Mouse (Mus musculus): Measurements from ENCODE around the gene Mxd1. TPM values are rescaled to one million over a fixed set of nuclear protein-coding genes. Genes with fewer than 3 reads are reported as not detected.

The Mxd1 gene
- total RNA-seq (2017): 846 and 903 TPM in 2 replicates

GRCm38 (mm10) chr6:86668580-86669239 lies at the start of gene Mxd1:
Gene Mxd1 (minus strand): TSS chr6:86669161.
- no peak for ATAC-seq (ENCODE audit: extremely low read depth, insufficient number of reproducible peaks, low FRiP score, poor library complexity, severe bottlenecking)

DNA sequence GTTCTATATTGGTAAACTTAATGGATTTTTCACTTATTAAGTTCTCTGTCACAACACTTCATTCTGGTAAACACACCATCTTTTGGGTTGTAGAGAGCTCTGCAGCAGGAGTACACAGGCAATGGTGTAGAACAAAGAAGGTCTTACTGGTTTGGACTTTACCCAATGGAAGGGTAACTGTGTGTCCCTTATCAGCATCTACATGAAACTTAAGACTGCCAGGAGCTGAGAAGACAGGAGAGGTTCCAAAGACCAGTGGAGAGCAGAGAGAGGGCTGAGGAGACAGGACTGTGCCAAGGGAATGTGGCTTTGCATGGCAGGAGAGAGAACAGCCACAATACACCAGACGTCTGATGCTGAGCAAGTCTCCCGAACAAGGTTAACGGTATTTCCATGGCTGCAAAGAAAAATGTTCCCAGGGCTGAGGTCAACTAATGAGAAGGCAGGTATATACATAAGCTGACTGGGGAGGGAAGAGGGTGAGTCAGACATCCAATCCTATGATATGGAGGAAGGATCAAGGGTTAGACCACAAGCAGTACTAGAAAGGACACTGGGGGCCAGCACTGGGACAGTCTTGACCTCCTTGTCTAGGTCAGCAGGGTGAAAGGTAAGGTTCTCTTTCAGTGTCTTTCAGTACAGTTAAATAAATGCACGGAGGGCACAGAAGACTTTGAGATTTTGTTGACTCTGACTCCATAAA lies 39.3 kb upstream of the Mxd1 start:
- ATAC-seq (ENCODE audit: extremely low read depth, insufficient number of reproducible peaks, low FRiP score, poor library complexity, severe bottlenecking): no peak

- ATAC-seq (ENCODE audit: extremely low read depth, insufficient number of reproducible peaks, low FRiP score, poor library complexity, severe bottlenecking): no peak
Observed at GRCm38 (mm10) chr6:86702577-86702976, 33.6 kb upstream of the Mxd1 start.

- no peak for ATAC-seq (ENCODE audit: extremely low read depth, insufficient number of reproducible peaks, low FRiP score, poor library complexity, severe bottlenecking)
Observed at GRCm38 (mm10) chr6:86697903-86698302, 28.9 kb upstream of the Mxd1 start.

- no peak for ATAC-seq (ENCODE audit: extremely low read depth, insufficient number of reproducible peaks, low FRiP score, poor library complexity, severe bottlenecking)
Observed at GRCm38 (mm10) chr6:86696213-86696612, 27.3 kb upstream of the Mxd1 start.

DNA sequence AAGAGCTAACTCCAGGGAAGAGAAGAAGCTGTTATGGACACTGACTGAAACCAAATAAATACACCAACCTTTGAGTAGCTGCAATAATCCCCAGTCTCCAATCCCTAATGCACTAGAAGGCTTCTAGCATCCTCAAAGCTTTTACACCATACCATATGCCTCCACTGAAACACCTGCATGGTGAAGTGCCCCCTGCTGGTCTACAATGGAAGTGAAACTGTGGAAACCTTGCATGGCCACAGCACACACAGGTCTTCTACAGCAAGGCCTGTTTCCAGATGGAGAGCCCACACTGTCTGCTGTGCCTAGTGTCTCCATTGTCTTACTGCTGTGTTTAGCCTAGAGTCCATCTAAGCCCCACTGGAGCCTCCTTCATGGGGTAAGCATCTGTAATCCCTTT lies 25.5 kb upstream of the Mxd1 start:
- ATAC-seq (ENCODE audit: extremely low read depth, insufficient number of reproducible peaks, low FRiP score, poor library complexity, severe bottlenecking): peak; percentile 80

- no peak for ATAC-seq (ENCODE audit: extremely low read depth, insufficient number of reproducible peaks, low FRiP score, poor library complexity, severe bottlenecking)
Observed at GRCm38 (mm10) chr6:86689671-86690070, 20.7 kb upstream of the Mxd1 start.

DNA sequence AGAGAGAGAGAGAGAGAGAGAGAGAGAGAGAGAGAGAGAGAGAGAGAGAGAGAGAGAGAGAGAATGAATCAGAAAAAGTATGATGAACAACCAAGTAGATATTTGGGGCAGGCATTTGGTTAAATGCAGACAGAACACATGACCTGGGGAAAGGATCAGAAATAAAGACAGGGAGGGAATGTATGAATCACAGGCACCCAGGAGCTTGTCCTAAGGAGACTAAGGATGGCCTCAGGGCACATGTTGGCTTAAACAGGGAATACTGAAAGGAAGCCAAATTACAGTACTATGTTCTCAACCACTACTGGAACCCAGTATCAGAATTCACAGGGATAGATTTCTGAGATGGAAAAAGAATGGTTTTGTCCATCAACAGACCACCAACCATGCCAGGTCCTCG lies 18.0 kb upstream of the Mxd1 start:
- no peak for ATAC-seq (ENCODE audit: extremely low read depth, insufficient number of reproducible peaks, low FRiP score, poor library complexity, severe bottlenecking)

GRCm38 (mm10) chr6:86684655-86685011 lies 15.7 kb upstream of the Mxd1 start:
- ATAC-seq (ENCODE audit: extremely low read depth, insufficient number of reproducible peaks, low FRiP score, poor library complexity, severe bottlenecking): no peak

DNA sequence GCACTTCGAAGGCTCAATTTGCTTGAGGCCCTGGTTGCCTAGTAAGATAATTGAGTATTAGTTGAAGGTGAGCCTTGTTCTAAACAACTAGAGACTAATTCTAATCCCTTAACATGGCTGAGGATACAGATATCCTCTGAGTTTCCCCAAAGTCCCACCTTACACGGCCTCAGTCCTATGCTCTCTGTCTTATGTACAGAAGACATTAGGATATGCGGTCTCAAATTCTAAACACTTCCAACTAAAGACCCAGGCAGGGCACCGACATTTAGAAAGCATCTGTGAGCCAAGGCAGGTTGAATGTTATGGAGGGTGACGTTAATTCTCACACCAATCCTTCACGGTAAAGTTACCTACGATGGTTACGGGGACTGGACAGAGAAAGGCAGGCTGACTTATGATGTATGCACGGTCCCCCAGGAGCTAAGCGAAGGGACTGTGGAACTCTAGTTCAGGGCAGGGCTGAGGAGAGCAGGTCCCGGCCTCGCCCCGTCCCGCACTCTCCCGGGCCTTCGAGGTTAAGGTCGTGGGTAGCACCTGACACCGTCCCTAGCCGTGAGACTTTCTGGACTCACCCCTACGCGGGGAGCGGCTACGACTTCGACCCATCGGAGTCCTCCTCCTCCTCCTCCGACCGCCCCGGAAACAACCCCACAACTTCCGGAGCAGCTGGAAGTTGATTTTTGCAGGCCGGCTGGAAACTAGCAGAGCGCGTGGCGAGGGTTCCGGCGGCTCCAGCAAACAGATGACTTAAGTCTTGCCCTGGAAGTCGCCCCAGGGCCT lies 15.1 kb upstream of the Mxd1 start, which contains the start of gene Snrnp27:
Gene Snrnp27, minus strand, starts transcription at position 651 of the 783 bp plus-strand sequence.
- ATAC-seq (ENCODE audit: extremely low read depth, insufficient number of reproducible peaks, low FRiP score, poor library complexity, severe bottlenecking): peak; percentile 94

DNA sequence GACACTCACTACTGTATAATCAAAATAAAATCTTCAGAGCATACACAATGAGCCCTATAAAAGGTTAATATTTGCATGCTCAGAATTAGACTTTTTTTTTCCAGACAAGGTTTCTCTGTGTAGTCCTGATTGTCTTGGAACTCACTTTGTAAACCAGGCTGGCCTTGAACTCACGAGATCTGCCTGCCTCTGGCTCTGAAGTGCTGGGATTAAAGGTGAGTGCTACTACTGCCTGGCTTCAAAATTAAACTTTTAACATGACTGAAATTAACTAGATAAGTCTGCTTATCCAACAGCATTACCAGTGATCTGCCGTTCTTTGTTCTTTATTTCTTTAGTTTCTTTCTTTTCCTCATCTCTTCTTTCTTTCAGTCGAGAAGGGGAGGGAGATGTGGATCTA lies 12.3 kb upstream of the Mxd1 start:
- no peak for ATAC-seq (ENCODE audit: extremely low read depth, insufficient number of reproducible peaks, low FRiP score, poor library complexity, severe bottlenecking)

DNA sequence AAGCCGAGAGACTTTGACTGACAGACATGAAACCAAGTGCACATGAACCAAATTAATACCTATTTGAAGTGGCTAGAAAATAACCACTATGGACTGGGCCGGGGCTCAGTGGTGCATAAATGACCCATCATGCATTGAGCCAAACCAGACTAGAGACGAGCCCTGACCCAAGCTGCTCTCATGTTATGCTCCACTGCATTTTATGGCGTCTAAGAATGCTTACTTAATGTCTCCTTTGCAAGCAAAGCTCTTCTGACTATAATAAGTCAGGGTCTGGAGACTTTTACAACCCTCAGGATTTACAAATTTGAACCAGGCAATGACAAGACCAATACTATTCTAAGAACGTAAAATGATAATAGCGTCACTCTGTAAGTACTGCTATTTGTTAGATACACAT lies 9.4 kb upstream of the Mxd1 start:
- ATAC-seq (ENCODE audit: extremely low read depth, insufficient number of reproducible peaks, low FRiP score, poor library complexity, severe bottlenecking): no peak

DNA sequence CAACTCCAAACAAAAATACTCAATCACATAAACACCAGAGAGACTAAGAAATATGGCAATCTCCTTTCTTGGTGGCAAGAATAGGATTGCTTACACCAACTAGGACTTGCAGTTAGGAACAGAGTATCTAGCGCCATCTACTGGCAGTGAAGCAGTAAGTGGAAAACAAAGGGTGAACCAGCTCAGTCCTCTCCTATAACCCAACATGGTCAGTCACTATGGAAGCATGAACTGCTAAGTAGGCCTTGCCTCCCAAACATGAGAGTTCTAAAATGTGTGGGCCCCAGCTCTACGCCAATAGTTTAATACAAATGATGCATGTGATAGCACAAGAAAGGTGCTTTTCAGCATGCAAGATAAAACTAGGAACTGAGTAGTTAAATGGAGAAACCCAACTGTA lies 1.9 kb upstream of the Mxd1 start:
- ATAC-seq (ENCODE audit: extremely low read depth, insufficient number of reproducible peaks, low FRiP score, poor library complexity, severe bottlenecking): peak; percentile 39; the same call in 1 of the 2 replicates

DNA sequence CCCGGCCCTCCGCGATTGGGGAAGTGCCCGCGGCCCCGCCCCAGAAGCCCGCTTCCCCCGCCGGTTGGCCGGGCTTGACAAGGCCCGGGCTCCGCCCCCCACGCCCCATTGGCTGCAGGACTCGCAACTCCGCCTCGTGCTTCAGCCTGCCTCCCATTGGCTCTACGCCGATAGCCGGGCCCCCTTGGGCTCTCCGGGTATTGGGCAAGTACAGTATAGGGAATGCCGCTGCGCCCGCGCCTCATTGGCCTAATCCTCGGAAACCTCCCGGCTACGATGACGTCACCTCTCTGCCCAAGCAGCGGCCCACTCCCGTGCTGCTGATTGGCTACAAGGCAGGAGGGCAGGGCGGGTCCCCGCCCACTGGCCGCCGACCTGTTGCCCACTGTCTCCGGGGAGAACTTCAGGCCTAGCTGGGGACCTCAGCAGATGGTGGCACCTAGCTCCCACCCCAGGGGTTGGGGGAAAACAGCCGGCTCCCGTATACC lies 323 bp upstream of the Mxd1 start:
- peak; percentile 89 for ATAC-seq (ENCODE audit: extremely low read depth, insufficient number of reproducible peaks, low FRiP score, poor library complexity, severe bottlenecking)

GRCm38 (mm10) chr6:86667061-86667460 lies 1.9 kb downstream of the Mxd1 start:
- ATAC-seq (ENCODE audit: extremely low read depth, insufficient number of reproducible peaks, low FRiP score, poor library complexity, severe bottlenecking): no peak

- ATAC-seq (ENCODE audit: extremely low read depth, insufficient number of reproducible peaks, low FRiP score, poor library complexity, severe bottlenecking): no peak
Observed at GRCm38 (mm10) chr6:86665560-86666307, 3.2 kb downstream of the Mxd1 start.

DNA sequence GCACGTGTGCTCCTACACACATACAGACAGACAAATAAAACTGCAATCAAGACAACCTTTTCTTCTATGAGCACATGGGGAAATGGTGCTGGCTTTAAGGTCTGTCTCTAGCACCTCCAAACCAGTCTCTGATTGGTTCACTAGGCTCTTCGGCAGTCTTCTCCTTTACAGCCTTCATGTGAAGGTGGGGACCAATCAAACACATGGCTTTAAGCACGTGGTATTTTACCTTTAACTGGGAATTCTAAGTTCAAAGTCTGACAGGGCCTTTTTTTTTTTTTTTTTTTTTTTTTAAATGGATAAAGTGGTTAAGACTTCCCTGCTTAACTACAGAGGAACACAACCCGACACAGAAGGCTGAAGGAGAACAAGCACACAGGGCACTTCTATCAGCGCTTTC lies 3.9 kb downstream of the Mxd1 start:
- ATAC-seq (ENCODE audit: extremely low read depth, insufficient number of reproducible peaks, low FRiP score, poor library complexity, severe bottlenecking): no peak

DNA sequence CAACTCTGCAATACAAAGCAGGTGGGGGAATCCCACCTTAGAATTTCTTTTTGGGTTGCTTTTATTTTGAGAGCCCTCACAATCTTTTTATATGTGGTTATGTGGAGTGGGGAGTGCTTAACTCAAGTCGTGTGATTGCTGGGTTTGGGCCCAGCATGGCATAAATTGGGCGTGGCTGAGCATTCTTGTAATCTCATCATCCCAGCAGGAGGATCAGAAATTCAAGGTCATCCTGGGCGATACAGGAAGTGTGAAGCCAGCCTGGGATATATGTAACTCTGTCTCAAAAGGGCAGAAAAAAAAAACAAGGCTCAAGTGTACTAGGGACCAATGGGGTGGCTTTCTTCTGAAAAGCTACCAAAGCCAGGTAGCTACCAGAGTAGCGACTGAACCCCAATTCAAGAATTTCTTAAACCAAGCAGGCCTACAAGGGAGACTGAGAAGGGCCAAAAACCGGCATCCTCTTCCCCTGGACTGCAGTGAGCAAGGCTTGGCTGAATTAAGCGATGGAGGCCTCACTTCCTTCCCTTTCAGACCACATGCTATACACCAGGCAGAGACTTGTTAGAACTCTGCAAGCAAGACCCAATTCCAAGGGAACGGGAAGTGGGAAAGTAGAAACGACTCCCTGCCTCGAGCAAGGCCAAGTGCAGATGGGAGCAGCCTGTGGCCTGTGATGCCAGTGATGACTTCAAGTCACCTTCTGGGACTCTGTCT lies 8.6 kb downstream of the Mxd1 start:
- no peak for ATAC-seq (ENCODE audit: extremely low read depth, insufficient number of reproducible peaks, low FRiP score, poor library complexity, severe bottlenecking)

DNA sequence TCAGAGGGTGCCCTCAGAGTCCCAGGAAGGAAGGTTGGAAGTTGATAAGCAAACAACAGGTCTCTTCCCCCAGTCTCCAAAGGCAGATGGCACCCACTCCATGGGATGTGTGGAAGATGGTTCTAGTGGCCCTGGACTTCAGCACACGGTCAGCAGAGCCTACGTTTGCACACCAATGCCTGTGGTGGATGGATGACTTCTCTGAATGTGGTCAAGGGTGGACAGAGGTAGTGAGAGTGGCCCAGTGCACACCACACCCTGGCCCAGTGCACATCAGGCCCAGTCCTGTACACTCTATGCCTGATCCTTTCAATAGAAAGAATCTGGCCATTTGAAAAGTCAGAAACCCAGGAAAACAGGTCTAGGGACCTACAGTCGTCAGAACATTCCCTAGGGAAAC lies 10.5 kb downstream of the Mxd1 start:
- no peak for ATAC-seq (ENCODE audit: extremely low read depth, insufficient number of reproducible peaks, low FRiP score, poor library complexity, severe bottlenecking)

All from neutrophil, adult 5-6 weeks (primary cell).